Mouse (Mus musculus) C2C12 (cell line): ENCODE measurements at regions not wholly inside any gene's neighbourhood (a gene's known extent, or its start where the extent isn't known, plus 50 kb on each side); places are given as distances from the start of the nearest gene placed in this dataset.

Experiments used
- CEBPB ChIP-seq: IDR thresholded peaks from one replicate; pipeline ENCODE4 v1.6.1; 2011; ENCODE audit warnings: low read depth, mild to moderate bottlenecking, control low read depth, moderate library complexity
- CTCF ChIP-seq: IDR thresholded peaks from one replicate; pipeline ENCODE4 v1.5.1; 2011; ENCODE audit not compliant: control insufficient read depth, insufficient read depth, insufficient read length
- FOSL1 ChIP-seq: IDR thresholded peaks from one replicate; pipeline ENCODE4 v1.8.0; 2011; ENCODE audit warnings: mild to moderate bottlenecking, low read length; ENCODE audit not compliant: poor library complexity, insufficient read depth, severe bottlenecking
- MYOD1 ChIP-seq: IDR thresholded peaks from one replicate; pipeline ENCODE4 v1.6.1; 2011; ENCODE audit warnings: low read depth; ENCODE audit not compliant: control insufficient read depth, insufficient read length

GRCm38 (mm10) chr2:78284806-78285205, 338.6 kb upstream of the Cwc22 start:
- TF ChIP-seq CTCF, result no peak
- TF ChIP-seq CEBPB, result no peak
- no peak for TF ChIP-seq FOSL1
- no peak for TF ChIP-seq MYOD1
